Mouse (Mus musculus) hindbrain, embryonic 13.5 days (tissue): ENCODE data around the gene Trim32. TPM values are rescaled to one million over a fixed set of nuclear protein-coding genes. Genes with fewer than 3 reads are reported as not detected.

ENCODE experiments used
- ATAC-seq: fragments of 200-750 bp; cut with Nextera tagmentation; 2 replicates; pipeline ENCODE4 v1.8.0; 2017; ENCODE audit warnings: moderate TSS enrichment; ENCODE audit not compliant: low FRiP score
- H3K27ac ChIP-seq: fragments of 300-500 bp; sonication (generic); 2 replicates; pipeline ENCODE4 v1.5.1; 2015; ENCODE audit warnings: inconsistent platforms, mild to moderate bottlenecking, moderate library complexity
- H3K27me3 ChIP-seq: fragments of 300-500 bp; sonication (generic); 2 replicates; pipeline ENCODE4 v1.6.1; 2015; ENCODE audit warnings: mild to moderate bottlenecking, inconsistent platforms
- H3K36me3 ChIP-seq: fragments of 300-500 bp; sonication (generic); 2 replicates; pipeline ENCODE4 v1.6.1; 2015; ENCODE audit warnings: mild to moderate bottlenecking, inconsistent platforms
- H3K4me1 ChIP-seq: fragments of 300-500 bp; sonication (generic); replicated peaks from 2 replicates; pipeline ENCODE4 v1.6.1; 2015; ENCODE audit warnings: inconsistent platforms
- H3K4me2 ChIP-seq: fragments of 300-500 bp; sonication (generic); 2 replicates; pipeline ENCODE4 v1.6.1; 2015; ENCODE audit warnings: inconsistent platforms, mild to moderate bottlenecking, moderate library complexity
- H3K4me3 ChIP-seq: fragments of 300-500 bp; sonication (generic); 2 replicates; pipeline ENCODE4 v1.5.1; 2015; ENCODE audit warnings: mild to moderate bottlenecking, inconsistent platforms
- H3K9ac ChIP-seq: fragments of 300-500 bp; sonication (generic); 2 replicates; pipeline ENCODE4 v1.6.1; 2015; ENCODE audit warnings: mild to moderate bottlenecking, inconsistent platforms
- H3K9me3 ChIP-seq: fragments of 300-500 bp; sonication (generic); 2 replicates; pipeline ENCODE4 v1.6.1; 2016; ENCODE audit warnings: inconsistent platforms
- WGBS: fragments of 180-500 bp; shearing (Covaris S2); methylation state at CpG from one replicate; pipeline ENCODE4 v1.1.7; 2015; 5-methylcytosine and 5-hydroxymethylcytosine counted together
- polyA plus RNA-seq: library from polyadenylated mRNA; unstranded; fragments of >200 nt; fragmentation: Nextera tagmentation; extraction: Ambion mirVana; gene quantifications from 2 replicates; pipeline ENCODE4 v1.2.1, GENCODE M21; 2015

The Trim32 gene
- polyA plus RNA-seq, 1 experiment from 2014 or later = 139 TPM

DNA sequence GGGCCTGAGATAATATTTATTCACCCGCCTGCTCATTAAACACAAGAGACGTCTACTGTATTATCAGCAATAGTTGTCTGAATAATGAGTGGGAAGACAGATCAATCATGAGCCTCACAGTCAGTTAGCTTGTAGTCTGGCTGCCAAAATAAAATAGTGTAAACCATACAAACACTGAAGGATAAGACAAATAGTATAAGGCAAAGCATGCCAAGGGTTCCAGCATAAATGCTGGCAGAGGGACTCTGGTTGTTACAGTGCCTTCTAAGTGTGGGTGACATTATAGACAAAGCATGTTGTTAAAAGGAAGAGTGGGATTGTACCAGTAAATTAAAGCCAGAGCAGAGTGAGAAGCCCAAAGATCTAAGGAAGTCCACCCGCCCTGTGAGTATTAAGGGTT, 15.3 kb downstream of the Trim32 start:
- no peaks in the 10 kb centered on the region for H3K9me3 ChIP-seq
- WGBS = 86% methylated on average over 3 of the region's 3 CpGs
- no peak for ATAC-seq
- no peak overlapping the region for H3K4me3 ChIP-seq
- H3K27ac ChIP-seq = no peak overlapping the region
- H3K9ac ChIP-seq = no peak overlapping the region
- H3K27me3 ChIP-seq = no peaks in the 10 kb centered on the region
- H3K4me1 ChIP-seq = 0 out of 2 replicates have a peak, but pooled peaks cover 4% of the 10 kb centered on the region
- H3K4me2 ChIP-seq = no peak overlapping the region
- H3K36me3 ChIP-seq = peaks cover 57% of the 10 kb centered on the region

DNA sequence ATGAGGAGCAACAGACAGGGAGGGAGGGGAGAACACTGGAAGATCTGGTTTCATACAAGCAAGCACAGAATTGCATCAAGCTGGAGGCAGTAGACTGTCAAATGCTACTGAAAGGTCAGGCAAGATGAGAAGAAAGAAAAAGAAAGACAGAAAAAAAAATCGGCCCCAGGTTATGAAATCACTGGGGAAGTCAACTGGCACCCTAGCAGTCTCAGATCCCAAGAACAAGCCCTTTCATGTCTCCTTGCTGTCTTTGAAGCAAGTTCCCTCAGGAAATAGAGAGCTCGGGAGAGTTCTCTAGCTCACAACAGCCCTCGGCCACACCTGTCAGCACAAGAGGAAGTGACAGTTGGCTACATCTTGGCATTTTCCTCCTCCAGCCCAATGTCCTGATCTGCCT, 33.4 kb downstream of the Trim32 start:
- WGBS = 77% methylated on average over 3 of the region's 3 CpGs
- no peaks in the 10 kb centered on the region; the same call in 1 of the 2 replicates for H3K4me1 ChIP-seq
- H3K4me3 ChIP-seq = no peak overlapping the region
- H3K27ac ChIP-seq = no peak overlapping the region
- H3K27me3 ChIP-seq = no peaks in the 10 kb centered on the region
- ATAC-seq = no peak
- no peaks in the 10 kb centered on the region for H3K9me3 ChIP-seq
- no peaks in the 10 kb centered on the region for H3K36me3 ChIP-seq
- H3K4me2 ChIP-seq = no peak overlapping the region
- no peak overlapping the region for H3K9ac ChIP-seq

DNA sequence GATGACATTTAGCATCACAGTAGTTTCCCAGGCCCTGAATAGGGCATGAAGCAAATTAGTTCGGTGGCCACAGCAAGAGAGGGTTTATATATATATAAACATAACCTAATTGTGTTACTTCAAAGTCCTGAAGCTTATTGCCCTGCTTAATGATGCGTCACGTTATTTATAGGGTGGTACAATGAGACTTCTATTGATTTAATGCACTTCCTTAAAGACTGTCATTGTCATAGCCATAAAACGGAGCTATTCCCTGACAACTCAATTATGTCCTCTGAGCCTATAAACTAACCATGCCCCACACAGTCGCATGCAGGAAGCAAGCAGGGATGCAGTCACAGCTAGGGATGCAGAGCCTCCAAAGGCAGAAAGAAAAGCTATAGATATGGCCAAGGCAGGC, 37.8 kb downstream of the Trim32 start:
- WGBS = 53% methylated on average over 5 of the region's 5 CpGs
- Histone ChIP-seq H3K9ac (no peak overlapping the region), H3K4me2 (no peak overlapping the region), H3K4me1 (no peaks in the 10 kb centered on the region), H3K9me3 (no peaks in the 10 kb centered on the region), H3K27me3 (no peaks in the 10 kb centered on the region), H3K27ac (no peak overlapping the region), H3K4me3 (no peak overlapping the region), H3K36me3 (0 out of 2 replicates have a peak, but pooled peaks cover 2% of the 10 kb centered on the region)
- peak; percentile 49; the same call in 1 of the 2 replicates for ATAC-seq

DNA sequence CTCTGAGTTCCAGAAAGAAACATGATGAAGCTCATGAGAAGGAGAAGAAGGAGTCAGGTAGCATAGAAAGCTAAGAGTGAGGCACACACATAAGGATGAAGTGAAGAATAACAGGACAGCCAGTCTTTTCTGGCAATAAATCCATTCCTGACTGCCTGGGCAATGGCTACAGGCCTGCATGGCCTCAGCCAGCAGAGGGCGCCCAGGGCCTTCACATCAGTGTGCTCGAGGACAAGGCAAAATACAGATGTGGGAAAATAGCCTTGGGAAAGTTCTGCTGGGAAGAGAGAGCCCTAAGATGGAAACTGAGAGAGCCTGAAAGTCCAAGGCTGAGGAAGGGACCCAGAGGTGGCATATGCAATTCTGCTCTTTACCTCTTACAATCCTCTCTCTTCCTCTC, 49.9 kb downstream of the Trim32 start:
- no peak overlapping the region for H3K9ac ChIP-seq
- H3K4me3 ChIP-seq = no peak overlapping the region
- H3K36me3 ChIP-seq = no peaks in the 10 kb centered on the region
- ATAC-seq = peak; percentile 80
- H3K9me3 ChIP-seq = no peaks in the 10 kb centered on the region
- no peak overlapping the region for H3K27ac ChIP-seq
- no peak overlapping the region for H3K4me2 ChIP-seq
- 0 out of 2 replicates have a peak, but pooled peaks cover 4% of the 10 kb centered on the region for H3K27me3 ChIP-seq
- WGBS = 0% methylated on average over 2 of the region's 2 CpGs
- no peaks in the 10 kb centered on the region for H3K4me1 ChIP-seq

DNA sequence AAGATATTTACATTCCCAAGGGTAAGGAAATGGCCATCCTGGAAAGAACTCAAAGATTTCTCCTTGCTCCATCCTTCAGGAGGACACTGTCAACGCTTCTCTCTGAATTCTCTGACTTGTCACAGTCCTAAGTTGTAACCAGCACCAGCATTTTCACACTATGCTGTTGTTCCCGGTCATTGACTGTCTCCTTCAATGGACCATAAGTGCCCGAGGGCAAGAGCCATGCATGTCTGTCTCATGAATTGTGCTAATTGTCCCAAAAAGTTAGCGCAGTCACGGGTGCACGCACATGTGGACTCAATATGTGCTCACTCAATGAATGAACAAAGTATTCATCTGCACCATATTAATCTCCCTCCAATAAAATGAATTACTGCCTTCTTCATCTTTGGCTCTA, 58.4 kb downstream of the Trim32 start:
- H3K9me3 ChIP-seq = no peaks in the 10 kb centered on the region
- no peak for ATAC-seq
- peaks cover 5% of the 10 kb centered on the region; the same call in 1 of the 2 replicates for H3K4me1 ChIP-seq
- no peak overlapping the region for H3K9ac ChIP-seq
- WGBS = 76% methylated on average over 6 of the region's 6 CpGs
- H3K4me3 ChIP-seq = no peak overlapping the region
- H3K27ac ChIP-seq = no peak overlapping the region
- no peaks in the 10 kb centered on the region for H3K36me3 ChIP-seq
- no peak overlapping the region for H3K4me2 ChIP-seq
- no peaks in the 10 kb centered on the region for H3K27me3 ChIP-seq
